Mouse (Mus musculus) CH12.LX (cell line): Measurements from ENCODE around the gene Tcf25. TPM values are rescaled to one million over a fixed set of nuclear protein-coding genes. Genes with fewer than 3 reads are reported as not detected.

ENCODE experiments used
- DNase-seq: peaks from one replicate; pipeline ENCODE4 v3.0.0-alpha.2; 2013; ENCODE audit errors: extremely low read depth
- H3K27ac ChIP-seq: 2 replicates; pipeline ENCODE4 v1.5.1; 2012; ENCODE audit warnings: low read depth, mild to moderate bottlenecking, control low read depth, moderate library complexity; ENCODE audit not compliant: insufficient read depth
- H3K27me3 ChIP-seq: replicated peaks from 2 replicates; pipeline ENCODE3; 2012; ENCODE audit warnings: inconsistent platforms
- H3K36me3 ChIP-seq, 2 experiments: replicated peaks in 1 of 2; 2 replicates each; pipeline versions ENCODE3 to v1.6.1; 2012; ENCODE audit warnings: inconsistent platforms in 1 of 2, low read length in 1 of 2, mild to moderate bottlenecking in 1 of 2, mixed read lengths in 1 of 2, moderate library complexity in 1 of 2; ENCODE audit not compliant: control insufficient read depth in 1 of 2, insufficient read depth in 1 of 2
- H3K4me1 ChIP-seq, 2 experiments: 2 replicates each; pipeline ENCODE4 v1.6.1; 2012; ENCODE audit warnings: inconsistent platforms in 1 of 2, moderate library complexity in 1 of 2; ENCODE audit not compliant: insufficient read depth in 2 of 2, control insufficient read depth in 1 of 2
- H3K4me2 ChIP-seq: 2 replicates; pipeline ENCODE4 v1.6.1; 2012; ENCODE audit warnings: low read depth, mild to moderate bottlenecking, control low read depth; ENCODE audit not compliant: poor library complexity, insufficient read depth, severe bottlenecking
- H3K4me3 ChIP-seq, 3 experiments: fragments of 150-350 bp in 1 of 3; sonication (generic) in 1 of 3; replicated peaks in 1 of 3; 2 replicates each; pipeline versions ENCODE3 to v1.5.1; 2011 to 2012; ENCODE audit warnings: low read depth in 2 of 3, low read length in 2 of 3, mild to moderate bottlenecking in 2 of 3, moderate library complexity in 2 of 3, control low read depth in 1 of 3, improper control_type of control experiment in 1 of 3, inconsistent platforms in 1 of 3, mixed read lengths in 1 of 3; ENCODE audit not compliant: poor library complexity in 1 of 3
- H3K79me2 ChIP-seq: replicated peaks from 2 replicates; pipeline ENCODE4 v1.6.1; 2012; ENCODE audit warnings: mild to moderate bottlenecking, moderate library complexity; ENCODE audit not compliant: control insufficient read depth, poor library complexity, insufficient read depth, severe bottlenecking; ENCODE audit errors: extremely low read depth
- H3K9ac ChIP-seq: 2 replicates; pipeline ENCODE4 v1.6.1; 2012; ENCODE audit warnings: low read depth, mild to moderate bottlenecking, control low read depth, moderate library complexity; ENCODE audit not compliant: insufficient read depth
- H3K9me3 ChIP-seq: replicated peaks from 2 replicates; pipeline ENCODE3; 2012; ENCODE audit warnings: low read length, inconsistent platforms, mixed read lengths
- BHLHE40 ChIP-seq: IDR thresholded peaks from 2 replicates; pipeline ENCODE4 v1.6.1; 2011; ENCODE audit warnings: mild to moderate bottlenecking, low read depth, low read length, improper control_type of control experiment
- CTCF ChIP-seq, 2 experiments: IDR thresholded peaks in 1 of 2; conservative IDR thresholded peaks in 1 of 2; 2 replicates each; pipeline ENCODE4 v1.5.1; 2011 to 2012; ENCODE audit warnings: low read depth in 2 of 2, low read length in 2 of 2, improper control_type of control experiment in 1 of 2, inconsistent platforms in 1 of 2, mild to moderate bottlenecking in 1 of 2, moderate library complexity in 1 of 2
- E2F4 ChIP-seq: IDR thresholded peaks from 2 replicates; pipeline ENCODE4 v1.6.1; 2011; ENCODE audit warnings: low read depth, low read length, improper control_type of control experiment; ENCODE audit not compliant: insufficient replicate concordance
- JUND ChIP-seq: conservative IDR thresholded peaks from 2 replicates; pipeline ENCODE4 v1.6.1; 2011; ENCODE audit warnings: low read depth, low read length, improper control_type of control experiment
- KAT2A ChIP-seq: IDR thresholded peaks from 2 replicates; pipeline ENCODE4 v1.6.1; 2012; ENCODE audit warnings: low read length, improper control_type of control experiment, inconsistent platforms; ENCODE audit not compliant: insufficient replicate concordance
- NRF1 ChIP-seq: IDR thresholded peaks from 2 replicates; pipeline ENCODE4 v1.6.1; 2014; ENCODE audit warnings: low read depth, mild to moderate bottlenecking, inconsistent platforms, low read length, improper control_type of control experiment, moderate library complexity
- POLR2A ChIP-seq: IDR thresholded peaks from 2 replicates; pipeline ENCODE4 v1.6.1; 2011; ENCODE audit warnings: low read depth, mild to moderate bottlenecking, improper control_type of control experiment, low read length
- RAD21 ChIP-seq: IDR thresholded peaks from 2 replicates; pipeline ENCODE4 v1.6.1; 2011; ENCODE audit warnings: low read depth, mild to moderate bottlenecking, low read length, improper control_type of control experiment, moderate library complexity
- RCOR1 ChIP-seq: conservative IDR thresholded peaks from 2 replicates; pipeline ENCODE4 v1.6.1; 2012; ENCODE audit warnings: low read depth, mild to moderate bottlenecking, inconsistent platforms, low read length, improper control_type of control experiment
- SIN3A ChIP-seq: IDR thresholded peaks from 2 replicates; pipeline ENCODE4 v1.6.1; 2012; ENCODE audit warnings: low read length, improper control_type of control experiment, inconsistent platforms
- SMC3 ChIP-seq: IDR thresholded peaks from 2 replicates; pipeline ENCODE4 v1.6.1; 2011; ENCODE audit warnings: low read depth, low read length, improper control_type of control experiment
- ZMIZ1 ChIP-seq: IDR thresholded peaks from 2 replicates; pipeline ENCODE4 v1.6.1; 2012; ENCODE audit warnings: low read depth, mild to moderate bottlenecking, inconsistent platforms, low read length, improper control_type of control experiment
- ZNF384 ChIP-seq: IDR thresholded peaks from 2 replicates; pipeline ENCODE4 v1.6.1; 2012; ENCODE audit warnings: low read depth, low read length, improper control_type of control experiment, inconsistent platforms
- dilution Hi-C: fragments of 300-500 bp; cut with MboI; formaldehyde crosslinking; loops from 2 replicates; pipeline ENCODE4 v1.14.3; 2020; ENCODE audit warnings: low sequenced_read_pairs; ENCODE audit not compliant: extremely low pct_unique_long_range_greater_than_20kb, extremely low pct_ligation_motif_present
- in situ Hi-C: fragments of 300-500 bp; cut with MboI; formaldehyde crosslinking; loops from 3 replicates; pipeline ENCODE4 v1.14.3; 2019; ENCODE audit warnings: low sequenced_read_pairs, low pct_ligation_motif_present, low pct_unique_long_range_greater_than_20kb, mixed read lengths
- polyA plus RNA-seq: library from polyadenylated mRNA; unstranded; fragments of >175 nt; gene quantifications from 2 replicates; pipeline ENCODE4 v1.2.1, GENCODE M21; 2012; ENCODE audit warnings: low read depth; ENCODE audit not compliant: insufficient read length
- total RNA-seq, 2 experiments: library from RNA; depleted of rRNA; stranded (reverse); fragments of 300-350 nt in 1 of 2; fragments of >200 nt in 1 of 2; gene quantifications; 2 replicates each; pipeline ENCODE4 v1.2.3; 2012 to 2014

The Tcf25 gene
- total and polyA plus RNA-seq, 3 experiments: 168 to 393 (median 207) TPM

DNA sequence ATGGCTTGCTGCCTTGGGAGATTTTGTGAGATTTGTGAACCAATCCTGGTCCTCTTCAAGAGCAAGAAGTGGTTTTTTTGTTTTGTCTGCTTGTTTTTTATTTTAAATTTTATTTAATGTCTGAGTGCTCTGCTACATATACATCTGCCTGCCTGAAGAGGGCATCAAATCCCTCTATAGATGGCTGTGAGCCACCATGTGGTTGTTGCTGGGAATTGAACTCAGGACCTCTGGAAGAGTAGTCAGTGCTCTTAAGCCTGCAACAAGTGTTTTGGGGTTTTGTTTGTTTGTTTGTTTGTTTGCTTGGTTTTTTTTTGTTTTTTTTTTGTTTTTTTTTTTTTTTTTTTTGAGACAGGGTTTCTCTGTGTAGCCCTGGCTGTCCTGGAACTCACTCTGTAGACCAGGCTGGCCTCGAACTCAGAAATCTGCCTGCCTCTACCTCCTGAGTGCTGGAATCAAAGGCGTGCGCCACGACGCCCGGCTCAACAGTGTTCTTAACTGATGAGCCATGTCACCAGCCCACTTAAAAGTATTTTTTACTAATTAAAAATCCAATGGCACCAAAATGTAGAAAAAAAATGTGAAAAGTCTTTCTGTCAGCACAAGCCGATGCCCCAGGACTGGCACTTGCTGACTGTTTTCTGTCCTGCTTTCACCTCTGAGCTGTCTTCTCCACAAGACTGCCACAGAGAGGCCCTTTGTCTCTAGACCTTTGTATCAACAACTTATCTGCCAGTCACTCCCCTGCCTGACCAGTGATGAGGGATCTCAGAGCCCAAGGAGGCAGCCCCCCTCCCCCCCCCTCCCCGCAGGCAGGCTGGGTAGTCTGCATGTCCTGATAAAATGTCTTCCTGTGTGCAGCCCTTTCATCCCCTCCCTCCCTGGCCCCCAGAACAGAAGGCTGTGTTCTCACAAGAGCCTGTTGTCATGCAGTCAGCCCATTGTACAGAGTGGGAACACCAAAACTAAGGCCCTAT is 42.7 kb downstream of the Tcf25 start:
- Histone ChIP-seq H3K79me2 (no peaks in the 10 kb centered on the region), H3K4me2 (no peak overlapping the region), H3K9ac (no peak overlapping the region), H3K36me3 (no peaks in the 10 kb centered on the region), H3K9me3 (no peaks in the 10 kb centered on the region), H3K4me1 (peaks cover 11 to 42% of the 10 kb centered on the region in 2 experiments), H3K27me3 (peaks cover 7% of the 10 kb centered on the region), H3K4me3 (no peak overlapping the region), H3K27ac (no peak overlapping the region)
- peak; percentile 56 for DNase-seq
- peak in 1 of 2 experiments; percentile 97; a peak in 2 of 4 replicates for TF ChIP-seq CTCF (conservative IDR thresholded peaks at IDR 0.05 in 1 of 2, IDR thresholded peaks at IDR 0.05 in 1 of 2; ENCODE audit: low read depth in 2 of 2, low read length in 2 of 2)
- peak; percentile 48 for TF ChIP-seq SMC3
- peak; percentile 40 for TF ChIP-seq RAD21
- TF ChIP-seq ZNF384: peak; percentile 38; the same call in 1 of the 2 replicates
- no peak for TF ChIP-seq BHLHE40
- dilution Hi-C loops: no loop called here
- in situ Hi-C loops: no loop called here

DNA sequence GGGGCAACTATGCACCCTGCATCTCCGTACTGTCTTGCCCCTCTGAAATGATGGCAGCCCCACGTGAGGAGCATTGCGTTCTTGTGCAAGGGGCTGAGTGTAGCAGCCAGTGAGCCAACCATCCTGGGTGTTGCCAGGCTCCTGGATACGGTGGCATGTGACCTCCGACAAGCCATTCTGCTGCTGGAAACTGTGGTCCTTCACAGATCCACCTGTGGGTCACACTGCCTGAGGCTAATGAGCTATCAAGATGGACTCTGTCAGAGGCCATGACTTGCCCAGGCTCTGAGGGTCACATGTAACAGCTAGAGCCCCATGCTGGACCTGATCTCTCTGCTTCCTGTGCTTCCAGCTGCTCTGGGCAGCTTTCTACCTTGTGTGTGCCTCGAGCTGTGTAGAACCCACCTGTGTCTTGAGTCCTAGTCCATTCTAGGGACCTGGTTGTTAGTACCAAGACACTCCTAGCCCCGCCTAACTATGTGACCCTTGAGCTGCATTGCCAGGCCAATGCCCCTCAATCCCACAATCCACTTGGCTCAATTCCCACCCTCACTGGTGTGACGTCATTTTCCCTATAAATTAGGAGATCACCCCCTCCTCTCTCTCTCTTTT is 43.5 kb downstream of the Tcf25 start:
- no peaks in the 10 kb centered on the region for H3K36me3 ChIP-seq
- no peak for DNase-seq
- H3K9me3 ChIP-seq: no peaks in the 10 kb centered on the region
- no peak overlapping the region for H3K4me2 ChIP-seq
- H3K4me1 ChIP-seq: peaks cover 6 to 34% of the 10 kb centered on the region in 2 experiments; a peak in 3 of 4 replicates
- H3K27ac ChIP-seq: no peak overlapping the region
- H3K79me2 ChIP-seq: no peaks in the 10 kb centered on the region
- in situ Hi-C loops (no loop called here), dilution Hi-C loops (no loop called here)
- H3K9ac ChIP-seq: no peak overlapping the region
- no peak for TF ChIP-seq E2F4
- TF ChIP-seq ZMIZ1: no peak
- TF ChIP-seq POLR2A: no peak
- no peak for TF ChIP-seq RCOR1
- no peak for TF ChIP-seq JUND
- no peak for TF ChIP-seq SIN3A
- TF ChIP-seq SMC3: no peak
- no peak for TF ChIP-seq NRF1
- no peak for TF ChIP-seq KAT2A
- H3K27me3 ChIP-seq: peaks cover under 1% of the 10 kb centered on the region
- H3K4me3 ChIP-seq: no peak overlapping the region
